Mouse (Mus musculus) testis, postnatal 14 days (tissue): ENCODE measurements at regions not wholly inside any gene's neighbourhood (a gene's known extent, or its start where the extent isn't known, plus 50 kb on each side); places are given as distances from the start of the nearest gene placed in this dataset.

ENCODE experiments used
- DNase-seq: peaks from one replicate; pipeline ENCODE4 v3.0.0; 2021; ENCODE audit warnings: low spot score

GRCm38 (mm10) chr13:10527251-10527650, 166.6 kb upstream of the Chrm3 start:
- DNase-seq: no peak

GRCm38 (mm10) chr13:10526470-10527207, 166.0 kb upstream of the Chrm3 start:
- no peak for DNase-seq

- DNase-seq: no peak
Observed at GRCm38 (mm10) chr13:10504211-10504610, 143.6 kb upstream of the Chrm3 start.

- no peak for DNase-seq
Observed at GRCm38 (mm10) chr13:10455323-10455722, 94.7 kb upstream of the Chrm3 start.

GRCm38 (mm10) chr13:10454667-10455066, 94.0 kb upstream of the Chrm3 start:
- no peak for DNase-seq

- no peak for DNase-seq
Observed at GRCm38 (mm10) chr13:10451057-10451456, 90.4 kb upstream of the Chrm3 start.

GRCm38 (mm10) chr13:10449502-10449901, 88.9 kb upstream of the Chrm3 start:
- DNase-seq: no peak

- no peak for DNase-seq
Observed at GRCm38 (mm10) chr13:10447806-10448205, 87.2 kb upstream of the Chrm3 start.

- DNase-seq: no peak
Observed at GRCm38 (mm10) chr13:10445679-10446078, 85.0 kb upstream of the Chrm3 start.
